In genomic region chr5:8911567-8912198, GRCm38 (mm10) we compare ENCODE assay signal across 17 mouse cellular contexts. TPM values are rescaled to one million over a fixed set of nuclear protein-coding genes. Genes with fewer than 3 reads are reported as not detected.
DNase-seq lines count a peak whose midpoint lies in the region; ATAC-seq and TF ChIP-seq lines count a peak whose summit lies in the region.
"Had no signal": no experiment of that assay in that cellular context is flagged by ENCODE, and none has a peak within 500 bp of the region (broad histone marks: within the 10 kb centered on the region; RNA-seq: fewer than 3 reads in every experiment).

No protein-coding gene starts in this region.

- no peak overlapping the region for H3K4me2 ChIP-seq in liver, postnatal 0 days (ENCODE audit: low read depth, low read length)
- no peak overlapping the region for H3K4me2 ChIP-seq in liver, embryonic 12.5 days
- H3K4me2 ChIP-seq: neural tube, embryonic 15.5 days had no signal

- H3K4me1 ChIP-seq in liver, postnatal 0 days (ENCODE audit: insufficient read depth) = no peaks in the 10 kb centered on the region
- H3K4me1 ChIP-seq in liver, embryonic 12.5 days = no peaks in the 10 kb centered on the region
- H3K4me1 ChIP-seq: neural tube, embryonic 15.5 days had no signal

- TF ChIP-seq EP300 in liver, postnatal 0 days (IDR thresholded peaks at IDR 0.05; ENCODE audit: low read depth) = no peak

- no peak overlapping the region for H3K9ac ChIP-seq in liver, postnatal 0 days (replicated peaks)
- H3K9ac ChIP-seq in liver, embryonic 12.5 days = no peak overlapping the region
- H3K9ac ChIP-seq: neural tube, embryonic 15.5 days had no signal

- no peak; the same call in 1 of the 2 replicates for ATAC-seq in liver, postnatal 0 days
- no peak for ATAC-seq in liver, embryonic 12.5 days
- ATAC-seq in common myeloid progenitor, adult 5-6 weeks (replicated peaks; ENCODE audit: low read depth, poor library complexity, severe bottlenecking) = peak; percentile 91
- ATAC-seq: lung, postnatal 0 days; midbrain, embryonic 16.5 days; Patski had no signal

- DNase-seq in liver, postnatal 0 days = no peak
- DNase-seq in naive thymus-derived CD4-positive, alpha-beta T cell, adult 2 months (ENCODE audit: low read depth) = peak; percentile 59
- no peak for DNase-seq in layer of hippocampus, adult 11-12 months (ENCODE audit: low spot score)
- DNase-seq in heart, postnatal 25 days (ENCODE audit: low spot score) = no peak
- no peak for DNase-seq in kidney, postnatal 36 days
- no peak for DNase-seq in MN1 (ENCODE audit: low spot score)
- DNase-seq: adrenal gland, adult 8-10 months; cerebellum, adult 11-12 months; heart, adult 11 months; heart, postnatal 36 days; kidney, postnatal 14 days had no signal

- no peaks in the 10 kb centered on the region for H3K27me3 ChIP-seq in liver, postnatal 0 days (ENCODE audit: insufficient read depth, low read length)
- no peaks in the 10 kb centered on the region for H3K27me3 ChIP-seq in liver, embryonic 12.5 days (replicated peaks)
- H3K27me3 ChIP-seq: neural tube, embryonic 15.5 days had no signal

- TF ChIP-seq CTCF in liver, postnatal 0 days (IDR thresholded peaks at IDR 0.05; ENCODE audit: low read depth) = 0 out of 2 replicates have a peak, but pooled peaks have one; percentile 3

- H3K27ac ChIP-seq in liver, postnatal 0 days (ENCODE audit: low read depth) = no peak overlapping the region
- H3K27ac ChIP-seq in liver, embryonic 12.5 days = no peak overlapping the region
- H3K27ac ChIP-seq: neural tube, embryonic 15.5 days had no signal

- intact Hi-C loops in heart, postnatal 25 days (cut with DNase I) = no loop called here

- no peak overlapping the region for H3K4me3 ChIP-seq in liver, postnatal 0 days (ENCODE audit: low read depth, low read length)
- H3K4me3 ChIP-seq in liver, embryonic 12.5 days = no peak overlapping the region
- H3K4me3 ChIP-seq: neural tube, embryonic 15.5 days had no signal

- 54% methylated on average over 8 of the region's 8 CpGs for WGBS in liver, postnatal 0 days (ENCODE audit: insufficient replicate concordance)
- 63% methylated on average over 8 of the region's 8 CpGs for WGBS in liver, embryonic 12.5 days (ENCODE audit: insufficient replicate concordance)

- peaks cover 51% of the 10 kb centered on the region for H3K36me3 ChIP-seq in liver, postnatal 0 days (replicated peaks; ENCODE audit: insufficient read depth, low read length)
- peaks cover 83% of the 10 kb centered on the region for H3K36me3 ChIP-seq in liver, embryonic 12.5 days
- H3K36me3 ChIP-seq: neural tube, embryonic 15.5 days had no signal

- H3K9me3 ChIP-seq in liver, postnatal 0 days (ENCODE audit: low read length) = no peaks in the 10 kb centered on the region
- H3K9me3 ChIP-seq in liver, embryonic 12.5 days (replicated peaks) = no peaks in the 10 kb centered on the region
- H3K9me3 ChIP-seq: neural tube, embryonic 15.5 days had no signal

RNA-seq across cellular contexts. Expression of gene Abcb4, which starts 18.2 kb away (rescaled TPM):
- polyA plus RNA-seq in liver, postnatal 0 days (2015; fragmentation: Nextera tagmentation; extraction: Ambion mirVana) = 64.7 and 75.6 TPM in 2 replicates
- 37.8 and 40.1 TPM in 2 replicates for polyA plus RNA-seq in liver, embryonic 12.5 days (2016; fragmentation: Nextera tagmentation; extraction: Ambion mirVana)
- 88.6 and 110 TPM in 2 replicates for total RNA-seq in common myeloid progenitor, adult 5-6 weeks (2017)
- 10 to 100 TPM; 11.5 to 12.3 TPM for total RNA-seq in heart, postnatal 25 days (2021)
